ENCODE assay signal across 13 mouse cellular contexts in the genomic region with DNA sequence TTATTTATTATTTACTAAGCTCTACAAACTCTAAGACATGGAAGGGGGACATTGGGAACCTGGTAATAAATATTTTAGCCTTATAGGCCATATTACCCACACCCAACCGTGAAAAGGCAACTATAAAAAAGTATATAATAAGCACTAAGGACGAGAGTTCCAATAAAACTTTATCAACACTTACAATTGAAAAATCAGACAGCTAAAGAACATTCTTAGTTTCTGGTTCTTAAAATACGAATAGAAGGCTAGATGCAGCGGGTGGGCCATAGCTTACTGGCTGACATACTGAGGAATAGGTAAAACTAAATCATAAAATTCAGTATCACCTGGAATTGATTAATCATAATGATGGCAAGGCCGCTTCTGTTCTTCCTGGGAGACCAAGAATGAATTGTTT. TPM values are rescaled to one million over a fixed set of nuclear protein-coding genes. Genes with fewer than 3 reads are reported as not detected.
DNase-seq lines count a peak whose midpoint lies in the region; ATAC-seq and TF ChIP-seq lines count a peak whose summit lies in the region.
"Had no signal": no experiment of that assay in that cellular context is flagged by ENCODE, and none has a peak within 500 bp of the region (broad histone marks: within the 10 kb centered on the region; RNA-seq: fewer than 3 reads in every experiment).

No protein-coding gene starts in this region.

- peaks cover 59% of the 10 kb centered on the region for H3K79me2 ChIP-seq in macrophage (ENCODE audit: inconsistent target)

- TF ChIP-seq CTCF in heart, postnatal 0 days (IDR thresholded peaks at IDR 0.05; ENCODE audit: low read depth): no peak

- no peak overlapping the region for H3K27ac ChIP-seq in heart, postnatal 0 days (ENCODE audit: low read depth)
- no peak overlapping the region for H3K27ac ChIP-seq in heart, embryonic 12.5 days (ENCODE audit: poor library complexity, severe bottlenecking)
- H3K27ac ChIP-seq in intestine, embryonic 15.5 days: no peak overlapping the region
- H3K27ac ChIP-seq in macrophage: peak overlapping the region; percentile 72
- H3K27ac ChIP-seq: lung, embryonic 15.5 days; midbrain, embryonic 15.5 days; stomach, embryonic 15.5 days had no signal

- H3K4me2 ChIP-seq in heart, postnatal 0 days (ENCODE audit: low read depth, low read length): peak overlapping the region; percentile 67
- H3K4me2 ChIP-seq in heart, embryonic 12.5 days: no peak overlapping the region
- peak overlapping the region; percentile 62; the same call in 1 of the 2 replicates for H3K4me2 ChIP-seq in intestine, embryonic 15.5 days (replicated peaks)

- H3K4me1 ChIP-seq in heart, postnatal 0 days (ENCODE audit: control insufficient read depth, insufficient read depth): peaks cover 4% of the 10 kb centered on the region; the same call in 1 of the 2 replicates
- H3K4me1 ChIP-seq in heart, embryonic 12.5 days (replicated peaks): peaks cover 9% of the 10 kb centered on the region
- peaks cover 27% of the 10 kb centered on the region for H3K4me1 ChIP-seq in megakaryocyte, embryonic 14.5 days
- peaks cover 5% of the 10 kb centered on the region; the same call in 1 of the 2 replicates for H3K4me1 ChIP-seq in intestine, embryonic 15.5 days (replicated peaks)

- ATAC-seq in heart, postnatal 0 days (ENCODE audit: insufficient read depth, low read depth): no peak
- no peak for ATAC-seq in heart, embryonic 12.5 days (ENCODE audit: insufficient number of reproducible peaks, low FRiP score)
- no peak for ATAC-seq in megakaryocyte, adult 5-6 weeks (ENCODE audit: poor library complexity, severe bottlenecking)
- no peak for ATAC-seq in intestine, embryonic 15.5 days
- ATAC-seq in inflammation-experienced regulatory T-cells, adult 6 months: no peak

- H3K9me3 ChIP-seq in heart, postnatal 0 days (replicated peaks; ENCODE audit: control insufficient read depth, low read length): no peaks in the 10 kb centered on the region
- no peaks in the 10 kb centered on the region for H3K9me3 ChIP-seq in heart, embryonic 12.5 days (replicated peaks)
- H3K9me3 ChIP-seq in megakaryocyte, embryonic 14.5 days: no peaks in the 10 kb centered on the region
- no peaks in the 10 kb centered on the region for H3K9me3 ChIP-seq in intestine, embryonic 15.5 days
- H3K9me3 ChIP-seq: hindbrain, embryonic 10.5 days; lung, embryonic 15.5 days; midbrain, embryonic 15.5 days; stomach, embryonic 15.5 days had no signal

- WGBS in heart, postnatal 0 days: 90% methylated on average over 5 of the region's 5 CpGs
- 88% methylated on average over 5 of the region's 5 CpGs for WGBS in heart, embryonic 12.5 days
- 91% methylated on average over 5 of the region's 5 CpGs for WGBS in intestine, embryonic 15.5 days
- 76% methylated on average over 5 of the region's 5 CpGs for WGBS in macrophage (ENCODE audit: missing documents)

- TF ChIP-seq EP300 in heart, postnatal 0 days (IDR thresholded peaks at IDR 0.05; ENCODE audit: low read depth): no peak

- H3K4me3 ChIP-seq in heart, postnatal 0 days (ENCODE audit: low read depth, low read length): peak overlapping the region; percentile 55
- H3K4me3 ChIP-seq in heart, embryonic 12.5 days: no peak overlapping the region
- H3K4me3 ChIP-seq in megakaryocyte, embryonic 14.5 days (replicated peaks): peak overlapping the region; percentile 95
- H3K4me3 ChIP-seq in intestine, embryonic 15.5 days (replicated peaks): 0 out of 2 replicates have a peak overlapping the region, but pooled peaks have one; percentile 48
- H3K4me3 ChIP-seq in macrophage (ENCODE audit: inconsistent target): peak overlapping the region; percentile 90

- no peak overlapping the region for H3K9ac ChIP-seq in heart, postnatal 0 days (replicated peaks; ENCODE audit: low read depth, low read length)
- H3K9ac ChIP-seq in heart, embryonic 12.5 days: no peak overlapping the region
- no peak overlapping the region for H3K9ac ChIP-seq in intestine, embryonic 15.5 days
- H3K9ac ChIP-seq: stomach, embryonic 15.5 days had no signal

- no peaks in the 10 kb centered on the region for H3K36me3 ChIP-seq in heart, postnatal 0 days (replicated peaks; ENCODE audit: control insufficient read depth, insufficient read depth, low read length)
- H3K36me3 ChIP-seq in heart, embryonic 12.5 days: no peaks in the 10 kb centered on the region
- no peaks in the 10 kb centered on the region for H3K36me3 ChIP-seq in megakaryocyte, embryonic 14.5 days (replicated peaks; ENCODE audit: low read length)
- H3K36me3 ChIP-seq in intestine, embryonic 15.5 days: no peaks in the 10 kb centered on the region
- H3K36me3 ChIP-seq in macrophage (ENCODE audit: inconsistent target): no peaks in the 10 kb centered on the region; the same call in 1 of the 2 replicates
- H3K36me3 ChIP-seq: hindbrain, embryonic 10.5 days; lung, embryonic 15.5 days; midbrain, embryonic 15.5 days; stomach, embryonic 15.5 days had no signal

- DNase-seq in heart, postnatal 0 days (ENCODE audit: low spot score): no peak
- DNase-seq in retina, postnatal 1 day: no peak
- DNase-seq: cerebellum, adult 9-10 months had no signal

- H3K27me3 ChIP-seq in heart, postnatal 0 days (ENCODE audit: control insufficient read depth, insufficient read depth, low read length): no peaks in the 10 kb centered on the region
- no peaks in the 10 kb centered on the region for H3K27me3 ChIP-seq in heart, embryonic 12.5 days (replicated peaks)
- H3K27me3 ChIP-seq in megakaryocyte, embryonic 14.5 days (replicated peaks): no peaks in the 10 kb centered on the region
- H3K27me3 ChIP-seq in intestine, embryonic 15.5 days (replicated peaks): no peaks in the 10 kb centered on the region
- H3K27me3 ChIP-seq: lung, embryonic 15.5 days; stomach, embryonic 15.5 days had no signal

RNA-seq across cellular contexts. Expression of a gene that starts 1.2 kb away (rescaled TPM):
- total RNA-seq in heart, postnatal 0 days (2014; rRNA removed; ENCODE audit: low replicate concordance): 3.2 and 4.3 TPM in 2 replicates
- 2.1 TPM in 2 replicates for polyA plus RNA-seq in heart, postnatal 0 days (2015; fragmentation: Nextera tagmentation; extraction: Ambion mirVana)
- polyA plus RNA-seq in heart, embryonic 12.5 days (2016; fragmentation: Nextera tagmentation; extraction: Ambion mirVana): 1.6 TPM in 2 replicates
- 1.7 and 2.1 TPM in 2 replicates for polyA plus RNA-seq in megakaryocyte, embryonic 14.5 days (2012; ENCODE audit: insufficient read depth, low replicate concordance)
- 20.2 and 23.3 TPM in 2 replicates for total RNA-seq in megakaryocyte, adult 5-6 weeks (2015)
- total RNA-seq in megakaryocyte, adult 5-6 weeks (2017): 24.7 and 27.7 TPM in 2 replicates
- 5.2 and 7.0 TPM in 2 replicates for polyA plus RNA-seq in intestine, embryonic 15.5 days (2015; fragmentation: Nextera tagmentation; extraction: Ambion mirVana)
- total RNA-seq in macrophage (2018; cell fraction: chromatin; rRNA removed): 1,000 to 10,000 TPM in 5 of 26 experiments, 100 to 1,000 TPM in 17, 10 to 100 TPM in 4; 65.5 to 4,302 (median 346) TPM
- 100 to 1,000 TPM in 16 of 26 experiments, 10 to 100 TPM in 10; 36.8 to 389 (median 148) TPM for total RNA-seq in macrophage (2018; cell fraction: cytosol; rRNA removed)
- total RNA-seq in macrophage (2018; cell fraction: nucleus; rRNA removed): 1,000 to 10,000 TPM in 6 of 26 experiments, 100 to 1,000 TPM in 18, 10 to 100 TPM in 2; 70.3 to 3,273 (median 400) TPM
- polyA plus RNA-seq in macrophage (2018): 26.5 to 58.3 TPM (median 35.8 TPM) in 3 replicates
- 10 to 100 TPM; 29.8 to 42.5 (median 29.8) TPM for polyA plus RNA-seq in inflammation-experienced regulatory T-cells, adult 6 months (2017; shearing (Covaris generic))

RNA-seq across cellular contexts. Expression of a gene that starts 19.2 kb away (rescaled TPM):
- total RNA-seq in heart, postnatal 0 days (2014; rRNA removed; ENCODE audit: low replicate concordance): 4.9 and 6.1 TPM in 2 replicates
- 17.8 and 18.5 TPM in 2 replicates for polyA plus RNA-seq in heart, postnatal 0 days (2015; fragmentation: Nextera tagmentation; extraction: Ambion mirVana)
- polyA plus RNA-seq in heart, embryonic 12.5 days (2016; fragmentation: Nextera tagmentation; extraction: Ambion mirVana): 14.7 and 16.1 TPM in 2 replicates
- polyA plus RNA-seq in megakaryocyte, embryonic 14.5 days (2012; ENCODE audit: insufficient read depth, low replicate concordance): 0.04 TPM in 1 of 2 replicates, not detected in the other
- total RNA-seq in megakaryocyte, adult 5-6 weeks (2015): 22.8 and 31.9 TPM in 2 replicates
- total RNA-seq in megakaryocyte, adult 5-6 weeks (2017): 12.0 and 13.7 TPM in 2 replicates
- polyA plus RNA-seq in intestine, embryonic 15.5 days (2015; fragmentation: Nextera tagmentation; extraction: Ambion mirVana): 8.8 and 9.4 TPM in 2 replicates
- 10 to 100 TPM; 12.0 to 60.2 (median 28.6) TPM for total RNA-seq in macrophage (2018; cell fraction: chromatin; rRNA removed)
- total RNA-seq in macrophage (2018; cell fraction: cytosol; rRNA removed): 10 to 100 TPM in 13 of 26 experiments, 1 to 10 TPM in 13; 3.2 to 31.7 (median 11.1) TPM
- 10 to 100 TPM in 20 of 26 experiments, 1 to 10 TPM in 6; 6.9 to 48.8 (median 29.7) TPM for total RNA-seq in macrophage (2018; cell fraction: nucleus; rRNA removed)
- polyA plus RNA-seq in macrophage (2018): 3.1 to 5.4 TPM (median 3.5 TPM) in 3 replicates
- polyA plus RNA-seq in inflammation-experienced regulatory T-cells, adult 6 months (2017; shearing (Covaris generic)): 1 to 10 TPM; 1.2 to 2.8 (median 1.6) TPM
